Mouse (Mus musculus) liver, postnatal 0 days (tissue): ENCODE measurements at regions not wholly inside any gene's neighbourhood (a gene's known extent, or its start where the extent isn't known, plus 50 kb on each side); places are given as distances from the start of the nearest gene placed in this dataset.

Experiments used
- CTCF ChIP-seq: sonication (generic); IDR thresholded peaks from 2 replicates; pipeline ENCODE4 v1.5.1; 2016; ENCODE audit warnings: antibody characterized with exemption, low read depth
- EP300 ChIP-seq: IDR thresholded peaks from 2 replicates; pipeline ENCODE4 v1.6.1; 2016; ENCODE audit warnings: antibody characterized with exemption, low read depth, mild to moderate bottlenecking

DNA sequence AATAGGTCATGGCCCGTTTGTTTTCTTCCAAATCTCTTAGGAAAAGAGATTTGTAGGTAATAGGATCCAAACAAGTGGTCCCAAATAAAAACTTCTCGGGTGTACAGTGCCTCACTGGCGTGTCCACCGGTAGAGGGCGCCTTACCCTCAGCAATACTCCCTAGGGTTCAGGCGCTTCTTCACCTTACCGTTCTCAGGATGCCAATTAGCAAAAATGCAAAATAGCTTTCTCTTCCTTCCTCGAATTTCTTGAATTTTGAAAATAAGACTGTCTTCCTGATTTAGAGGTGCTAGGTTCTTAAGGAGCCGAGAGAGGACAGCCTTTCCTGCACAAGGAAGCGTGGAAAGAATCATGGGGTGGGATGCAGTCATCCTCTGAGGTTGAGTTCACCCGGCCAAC is 275.9 kb downstream of the Pmp22 start:
- TF ChIP-seq CTCF (peak; percentile 86), EP300 (no peak)
